Mouse (Mus musculus) liver, embryonic 14.5 days (tissue): ENCODE data around the gene Pyroxd2.

Source experiments
- CTCF ChIP-seq: IDR thresholded peaks from 2 replicates; pipeline ENCODE4 v1.5.1; 2016; ENCODE audit warnings: antibody characterized with exemption, low read depth, control low read depth
- EP300 ChIP-seq: IDR thresholded peaks from 2 replicates; pipeline ENCODE4 v1.6.1; 2016; ENCODE audit warnings: antibody characterized with exemption, low read depth

DNA sequence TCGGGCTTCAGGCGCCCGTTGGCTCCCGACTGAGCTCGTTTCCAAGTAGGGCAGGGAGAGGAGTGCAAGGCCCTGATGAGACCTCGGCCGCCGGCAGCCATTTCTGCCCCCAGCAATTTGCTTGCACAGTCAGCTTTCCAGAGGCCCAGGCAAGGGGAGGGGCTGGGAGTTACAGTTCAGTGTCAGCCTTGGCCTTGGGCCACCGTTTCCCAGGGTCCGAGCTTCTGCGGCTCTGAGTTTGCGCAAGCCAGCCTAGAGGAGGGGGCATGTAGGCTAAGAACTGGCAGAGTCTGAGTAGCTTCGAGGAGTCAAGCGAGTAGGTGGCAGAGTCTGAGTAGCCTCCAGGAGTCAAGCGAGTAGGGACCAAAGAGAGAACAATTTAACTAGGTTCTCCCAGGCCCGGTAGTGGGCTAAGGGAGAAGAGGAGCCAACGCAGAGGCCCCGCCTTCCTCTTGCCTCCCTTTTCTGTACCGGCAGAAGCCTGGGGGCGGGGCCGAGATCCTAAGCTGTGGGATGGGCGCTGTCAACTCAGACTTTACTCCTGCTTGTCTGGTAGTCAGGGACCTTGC is at the start of gene Pyroxd2:
- TF ChIP-seq CTCF (no peak), EP300 (no peak)
